Mouse (Mus musculus): Measurements from ENCODE around the gene Gm6217. TPM values are rescaled to one million over a fixed set of nuclear protein-coding genes. Genes with fewer than 3 reads are reported as not detected.
A peak's percentile ranks its signal among the peaks of the same experiment; 100 is the strongest.
"Not testable (repeated sequence)": the region's sequence is repeated elsewhere in the genome, so short reads cannot be mapped to it uniquely, and the experiment has no call there.

Gene Gm6217
- polyA plus RNA-seq (2016; fragmentation: Nextera tagmentation; extraction: Ambion mirVana), result not detected in 2 replicates

GRCm38 (mm10) chr1:82931326-82931725 is at the start of gene Gm6217:
Gene Gm6217, minus strand, starts transcription at chr1:82931399.
- no CpG with 5 or more reads among the region's 6 CpGs for WGBS
- H3K9ac ChIP-seq; H3K27ac ChIP-seq (ENCODE audit: poor library complexity, severe bottlenecking); H3K36me3 ChIP-seq; H3K27me3 ChIP-seq (replicated peaks); H3K4me3 ChIP-seq; H3K4me1 ChIP-seq (replicated peaks); H3K4me2 ChIP-seq; ATAC-seq (ENCODE audit: insufficient number of reproducible peaks, low FRiP score): not testable (repeated sequence)
- peaks cover 13% of the 10 kb centered on the region for H3K9me3 ChIP-seq (replicated peaks)

- no peaks in the 10 kb centered on the region for H3K27me3 ChIP-seq (replicated peaks)
- ATAC-seq (ENCODE audit: insufficient number of reproducible peaks, low FRiP score), result no peak
- H3K4me3 ChIP-seq, result no peak overlapping the region
- H3K27ac ChIP-seq (ENCODE audit: poor library complexity, severe bottlenecking), result no peak overlapping the region
- peaks cover 24% of the 10 kb centered on the region for H3K4me1 ChIP-seq (replicated peaks)
- no peak overlapping the region for H3K9ac ChIP-seq
- H3K9me3 ChIP-seq (replicated peaks), result no peaks in the 10 kb centered on the region
- H3K36me3 ChIP-seq, result no peaks in the 10 kb centered on the region
- no peak overlapping the region for H3K4me2 ChIP-seq
Measured at GRCm38 (mm10) chr1:82977840-82978239, 46.6 kb upstream of the Gm6217 start.

- no peak overlapping the region for H3K27ac ChIP-seq (ENCODE audit: poor library complexity, severe bottlenecking)
- H3K27me3 ChIP-seq (replicated peaks), result no peaks in the 10 kb centered on the region
- WGBS, result 66% methylated on average over 5 of the region's 5 CpGs
- no peaks in the 10 kb centered on the region for H3K9me3 ChIP-seq (replicated peaks)
- H3K4me3 ChIP-seq, result no peak overlapping the region
- no peak overlapping the region for H3K9ac ChIP-seq
- H3K4me1 ChIP-seq (replicated peaks), result peaks cover 40% of the 10 kb centered on the region
- ATAC-seq (ENCODE audit: insufficient number of reproducible peaks, low FRiP score), result no peak
- no peaks in the 10 kb centered on the region for H3K36me3 ChIP-seq
- no peak overlapping the region for H3K4me2 ChIP-seq
Measured at GRCm38 (mm10) chr1:82975750-82976149, 44.6 kb upstream of the Gm6217 start.

- peaks cover 40% of the 10 kb centered on the region for H3K4me1 ChIP-seq (replicated peaks)
- H3K27me3 ChIP-seq (replicated peaks), result no peaks in the 10 kb centered on the region
- H3K9ac ChIP-seq, result no peak overlapping the region
- no peaks in the 10 kb centered on the region for H3K36me3 ChIP-seq
- no peak overlapping the region for H3K4me3 ChIP-seq
- no peaks in the 10 kb centered on the region for H3K9me3 ChIP-seq (replicated peaks)
- peak overlapping the region; percentile 66 for H3K27ac ChIP-seq (ENCODE audit: poor library complexity, severe bottlenecking)
- peak; percentile 90 for ATAC-seq (ENCODE audit: insufficient number of reproducible peaks, low FRiP score)
- peak overlapping the region; percentile 26; the same call in 1 of the 2 replicates for H3K4me2 ChIP-seq
- WGBS, result 55% methylated on average over 9 of the region's 9 CpGs
Measured at GRCm38 (mm10) chr1:82974342-82974741, 43.1 kb upstream of the Gm6217 start.

GRCm38 (mm10) chr1:82973901-82974300 is 42.7 kb upstream of the Gm6217 start:
- H3K4me3 ChIP-seq, result no peak overlapping the region

GRCm38 (mm10) chr1:82973244-82973643 is 42.0 kb upstream of the Gm6217 start:
- ATAC-seq (ENCODE audit: insufficient number of reproducible peaks, low FRiP score), result no peak
- Histone ChIP-seq H3K27me3 (replicated peaks) (no peaks in the 10 kb centered on the region), H3K4me2 (no peak overlapping the region), H3K9ac (no peak overlapping the region), H3K36me3 (no peaks in the 10 kb centered on the region), H3K9me3 (replicated peaks) (no peaks in the 10 kb centered on the region), H3K27ac (ENCODE audit: poor library complexity, severe bottlenecking) (peak overlapping the region; percentile 66; the same call in 1 of the 2 replicates), H3K4me1 (replicated peaks) (peaks cover 40% of the 10 kb centered on the region), H3K4me3 (no peak overlapping the region)
- 64% methylated on average over 1 of the region's 1 CpGs for WGBS

More at GRCm38 (mm10) chr1:82973901-82974300, 42.7 kb upstream of the Gm6217 start:
- no peaks in the 10 kb centered on the region for H3K36me3 ChIP-seq
- no peaks in the 10 kb centered on the region for H3K9me3 ChIP-seq (replicated peaks)
- no peak overlapping the region; the same call in 1 of the 2 replicates for H3K9ac ChIP-seq
- H3K4me2 ChIP-seq, result peak overlapping the region; percentile 26; the same call in 1 of the 2 replicates
- peak; percentile 22; the same call in 1 of the 2 replicates for ATAC-seq (ENCODE audit: insufficient number of reproducible peaks, low FRiP score)
- H3K27me3 ChIP-seq (replicated peaks), result no peaks in the 10 kb centered on the region
- H3K27ac ChIP-seq (ENCODE audit: poor library complexity, severe bottlenecking), result peak overlapping the region; percentile 66
- 32% methylated on average over 6 of the region's 6 CpGs for WGBS
- H3K4me1 ChIP-seq (replicated peaks), result peaks cover 40% of the 10 kb centered on the region

- no peaks in the 10 kb centered on the region for H3K36me3 ChIP-seq
- H3K4me1 ChIP-seq (replicated peaks), result peaks cover 40% of the 10 kb centered on the region
- ATAC-seq (ENCODE audit: insufficient number of reproducible peaks, low FRiP score), result peak; percentile 81
- H3K4me2 ChIP-seq, result peak overlapping the region; percentile 34
- H3K27me3 ChIP-seq (replicated peaks), result no peaks in the 10 kb centered on the region
- peak overlapping the region; percentile 79 for H3K27ac ChIP-seq (ENCODE audit: poor library complexity, severe bottlenecking)
- WGBS, result 7% methylated on average over 4 of the region's 4 CpGs
- H3K4me3 ChIP-seq, result no peak overlapping the region
- H3K9ac ChIP-seq, result no peak overlapping the region
- H3K9me3 ChIP-seq (replicated peaks), result no peaks in the 10 kb centered on the region
Measured at GRCm38 (mm10) chr1:82972046-82972445, 40.8 kb upstream of the Gm6217 start.

- no peaks in the 10 kb centered on the region for H3K36me3 ChIP-seq
- ATAC-seq (ENCODE audit: insufficient number of reproducible peaks, low FRiP score), result no peak
- peaks cover 2% of the 10 kb centered on the region for H3K4me1 ChIP-seq (replicated peaks)
- no peaks in the 10 kb centered on the region for H3K9me3 ChIP-seq (replicated peaks)
- no peak overlapping the region for H3K4me3 ChIP-seq
- 61% methylated on average over 3 of the region's 3 CpGs for WGBS
- H3K27me3 ChIP-seq (replicated peaks), result no peaks in the 10 kb centered on the region
- no peak overlapping the region for H3K9ac ChIP-seq
- H3K4me2 ChIP-seq, result no peak overlapping the region
- H3K27ac ChIP-seq (ENCODE audit: poor library complexity, severe bottlenecking), result no peak overlapping the region
Measured at GRCm38 (mm10) chr1:82966413-82966812, 35.2 kb upstream of the Gm6217 start.

- H3K9ac ChIP-seq, result no peak within 1 kb of the TSS
- no peaks in the 10 kb centered on the region for H3K27me3 ChIP-seq (replicated peaks)
- H3K36me3 ChIP-seq, result no peaks in the 10 kb centered on the region
- no peak within 1 kb of the TSS for H3K27ac ChIP-seq (ENCODE audit: poor library complexity, severe bottlenecking)
- H3K4me3 ChIP-seq, result no peak within 1 kb of the TSS
- ATAC-seq (ENCODE audit: insufficient number of reproducible peaks, low FRiP score), result no peak
- H3K4me2 ChIP-seq, result no peak within 1 kb of the TSS
- 0 out of 2 replicates have a peak, but pooled peaks cover 6% of the 10 kb centered on the region for H3K9me3 ChIP-seq (replicated peaks)
- WGBS, result 85% methylated on average over 11 of the region's 11 CpGs
- no peaks in the 10 kb centered on the region for H3K4me1 ChIP-seq (replicated peaks)
Measured at GRCm38 (mm10) chr1:82959870-82960385, 28.7 kb upstream of the Gm6217 start, which contains the start of gene Gm47955. Gene Gm47955, plus strand, starts transcription at chr1:82960286.

GRCm38 (mm10) chr1:82955913-82956312 is 24.7 kb upstream of the Gm6217 start, which contains the start of gene Gm7544:
Gene Gm7544, minus strand, starts transcription at chr1:82956013.
- not testable (repeated sequence) for H3K4me2 ChIP-seq; H3K9ac ChIP-seq; H3K27me3 ChIP-seq (replicated peaks); ATAC-seq (ENCODE audit: insufficient number of reproducible peaks, low FRiP score); H3K36me3 ChIP-seq; H3K27ac ChIP-seq (ENCODE audit: poor library complexity, severe bottlenecking); H3K4me3 ChIP-seq; H3K4me1 ChIP-seq (replicated peaks); H3K9me3 ChIP-seq (replicated peaks)

GRCm38 (mm10) chr1:82948601-82949000 is 17.4 kb upstream of the Gm6217 start:
- H3K9ac ChIP-seq, result no peak overlapping the region
- no peak overlapping the region for H3K27ac ChIP-seq (ENCODE audit: poor library complexity, severe bottlenecking)
- ATAC-seq (ENCODE audit: insufficient number of reproducible peaks, low FRiP score), result no peak
- H3K4me2 ChIP-seq, result no peak overlapping the region
- no peaks in the 10 kb centered on the region for H3K36me3 ChIP-seq
- H3K9me3 ChIP-seq (replicated peaks), result no peaks in the 10 kb centered on the region
- no peaks in the 10 kb centered on the region for H3K27me3 ChIP-seq (replicated peaks)
- no peak overlapping the region for H3K4me3 ChIP-seq
- WGBS, result 93% methylated on average over 2 of the region's 2 CpGs
- H3K4me1 ChIP-seq (replicated peaks), result 0 out of 2 replicates have a peak, but pooled peaks cover 4% of the 10 kb centered on the region

GRCm38 (mm10) chr1:82946029-82946428 is 14.8 kb upstream of the Gm6217 start:
- H3K36me3 ChIP-seq; H3K27me3 ChIP-seq (replicated peaks); H3K9ac ChIP-seq; H3K27ac ChIP-seq (ENCODE audit: poor library complexity, severe bottlenecking); H3K4me2 ChIP-seq; H3K4me3 ChIP-seq; H3K9me3 ChIP-seq (replicated peaks); ATAC-seq (ENCODE audit: insufficient number of reproducible peaks, low FRiP score); H3K4me1 ChIP-seq (replicated peaks): not testable (repeated sequence)
- WGBS, result 67% methylated on average over 1 of the region's 2 CpGs
